Mouse (Mus musculus): ENCODE measurements around the gene Tead3.

The Tead3 gene
- long read RNA-seq, experiment 1, partial matches to known transcripts = 1 of 3 reads
- long read RNA-seq, experiment 1, other reads (novel, unspliced or antisense) = 2 of 3 reads
- long read RNA-seq, experiment 2, partial matches to known transcripts = 0 of 1 reads
- long read RNA-seq, experiment 2, other reads (novel, unspliced or antisense) = 1 of 1 reads

DNA sequence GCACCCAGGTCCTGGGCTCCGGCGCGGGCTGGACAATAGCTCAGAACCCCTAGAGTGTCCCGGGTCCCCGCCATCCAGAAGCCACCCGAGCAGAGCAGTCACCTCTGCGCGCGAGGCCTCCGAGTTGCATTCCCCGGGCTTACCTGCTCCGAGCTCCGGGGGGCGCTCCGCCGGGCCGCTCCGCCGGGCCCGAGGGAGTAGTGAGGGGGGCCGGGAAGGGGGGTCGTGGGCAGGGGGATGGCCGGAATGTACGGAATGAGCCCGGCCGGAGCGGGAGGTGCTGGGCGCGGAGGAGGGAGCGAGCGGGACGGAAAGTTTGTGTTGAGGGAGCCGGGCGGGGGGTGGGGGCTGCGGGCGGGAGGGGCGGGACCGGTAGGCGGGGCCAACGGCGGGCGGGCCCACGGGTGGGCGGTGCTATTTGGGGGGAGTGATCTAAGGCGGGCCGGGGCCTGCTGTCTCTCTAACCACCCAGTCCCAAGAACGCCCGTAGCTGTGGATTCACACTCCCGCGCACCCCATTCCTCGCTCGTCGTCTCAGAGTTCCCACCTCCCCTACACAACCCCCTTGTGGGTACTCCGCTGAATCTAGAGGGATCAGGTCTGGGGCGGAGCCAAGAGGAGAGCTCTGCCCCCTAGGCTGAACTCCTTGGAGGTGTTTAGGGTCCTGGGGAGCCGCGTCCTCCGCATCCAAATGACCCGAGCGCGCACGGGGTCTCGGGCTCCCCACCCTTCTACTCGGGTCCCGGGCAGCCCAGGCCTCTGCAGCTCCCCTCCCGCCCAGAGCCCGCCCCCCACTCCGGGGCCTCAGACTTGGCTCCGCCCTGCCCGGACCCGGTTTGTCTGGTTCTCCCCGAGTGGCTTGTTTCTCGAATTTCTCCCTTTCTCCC lies at the start of gene Tead3:
TSS of gene Tead3 (minus strand) at position 352 of the 887 bp plus-strand sequence.
- intact Hi-C loops (cut with DNase I) = no loop called here

GRCm38 (mm10) chr17:28394994-28395393 lies 44.4 kb upstream of the Tead3 start:
- intact Hi-C loops (cut with DNase I) = no loop called here

GRCm38 (mm10) chr17:28394051-28394765 lies 43.6 kb upstream of the Tead3 start:
- intact Hi-C loops (cut with DNase I) = no loop called here

GRCm38 (mm10) chr17:28391568-28392432 lies 41.2 kb upstream of the Tead3 start:
- intact Hi-C loops (cut with DNase I) = no loop called here

GRCm38 (mm10) chr17:28388534-28388933 lies 37.9 kb upstream of the Tead3 start:
- intact Hi-C loops (cut with DNase I) = loop anchor here (5.0 kb wide), 1 partner anchor 139 kb away; no protein-coding TSS in a partner anchor

DNA sequence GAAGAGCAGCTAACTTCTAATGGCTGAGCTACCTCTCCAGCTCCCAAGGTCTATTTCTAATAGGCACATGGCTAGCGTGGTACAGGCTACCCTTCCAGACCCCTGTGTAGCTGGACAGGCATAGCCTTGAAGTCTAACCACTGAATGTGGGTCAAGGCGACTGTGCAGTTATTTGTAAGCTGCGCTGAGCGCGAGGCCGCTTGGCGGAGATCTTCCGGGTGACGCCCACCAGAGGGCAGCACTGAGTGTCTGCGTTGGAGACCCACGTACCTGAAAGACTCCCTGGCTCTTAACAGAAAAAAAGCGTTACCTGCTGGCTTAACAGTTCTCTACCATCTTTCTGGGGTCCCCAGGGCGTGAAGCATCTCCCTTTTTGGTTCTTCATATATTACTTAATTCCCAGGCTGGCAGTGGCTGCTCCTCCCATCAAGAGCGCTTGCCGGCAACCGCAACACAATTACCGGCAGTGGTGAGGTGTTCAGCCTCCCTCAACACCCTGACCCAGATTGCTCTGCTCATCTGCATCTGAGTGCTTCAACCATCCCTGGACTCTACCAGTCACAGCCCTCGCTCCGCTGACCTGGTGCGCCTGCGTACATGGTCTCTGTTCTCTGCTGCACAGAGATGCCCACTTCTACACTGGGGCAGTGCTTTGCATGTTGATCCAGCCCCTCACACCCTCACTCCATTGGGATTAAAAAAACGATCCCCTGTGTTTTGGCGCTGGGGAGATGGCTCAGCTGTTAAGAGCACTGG lies 35.7 kb upstream of the Tead3 start:
- intact Hi-C loops (cut with DNase I) = loop anchor here (5.0 kb wide), 1 partner anchor 141 kb away; no protein-coding TSS in a partner anchor

GRCm38 (mm10) chr17:28384298-28384697 lies 33.7 kb upstream of the Tead3 start:
- intact Hi-C loops (cut with DNase I) = loop anchor here (5.0 kb wide), 1 partner anchor 157 kb away; no protein-coding TSS in a partner anchor

- intact Hi-C loops (cut with DNase I) = loop anchor here (5.0 kb wide), 1 partner anchor 153 kb away; no protein-coding TSS in a partner anchor
Measured at GRCm38 (mm10) chr17:28380255-28380654, 29.6 kb upstream of the Tead3 start.

DNA sequence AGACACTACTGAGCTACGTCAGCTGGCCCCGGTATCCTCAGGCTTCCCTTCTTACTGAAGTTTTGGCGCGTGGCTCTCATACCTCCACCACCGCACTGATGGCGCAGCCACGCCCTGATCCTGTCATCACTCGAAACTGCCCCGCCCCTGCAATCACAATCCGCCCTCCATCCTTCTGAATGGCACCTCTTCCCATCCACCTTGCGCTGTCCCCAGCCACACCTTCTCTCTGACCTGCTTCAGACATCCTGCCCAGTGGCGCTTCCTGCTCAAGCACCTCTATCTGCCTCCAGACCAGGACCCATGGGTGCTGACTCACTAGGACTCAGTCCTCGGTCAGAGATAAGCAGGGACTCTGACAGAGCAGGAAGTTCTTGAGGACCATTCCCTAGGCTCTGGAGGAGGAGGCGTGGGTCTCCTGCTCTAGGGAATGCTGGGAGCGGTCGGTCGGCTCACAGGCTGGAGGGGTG lies 25.0 kb upstream of the Tead3 start:
- intact Hi-C loops (cut with DNase I) = no loop called here

GRCm38 (mm10) chr17:28374494-28374893 lies 23.9 kb upstream of the Tead3 start:
- intact Hi-C loops (cut with DNase I) = no loop called here

DNA sequence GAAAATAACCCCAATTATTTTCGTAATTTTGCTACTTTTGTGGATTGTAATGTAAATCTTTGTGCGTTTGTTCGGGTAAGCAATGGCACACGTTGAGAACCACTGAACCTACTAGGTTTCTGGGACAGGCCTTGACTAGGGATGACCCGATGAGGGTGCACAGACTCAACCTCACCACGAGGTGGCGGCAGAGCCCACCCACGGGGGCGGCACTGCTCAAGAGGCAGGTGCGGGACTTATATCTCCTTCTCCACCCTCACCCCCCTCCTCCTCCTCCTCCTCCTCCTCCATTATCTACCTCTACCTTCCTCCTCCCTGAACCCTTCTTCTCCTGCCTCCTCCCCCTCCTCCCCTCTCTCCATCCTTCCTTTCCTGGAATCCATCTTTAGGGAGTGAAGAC lies 23.2 kb upstream of the Tead3 start:
- intact Hi-C loops (cut with DNase I) = no loop called here

GRCm38 (mm10) chr17:28371941-28372340 lies 21.3 kb upstream of the Tead3 start:
- intact Hi-C loops (cut with DNase I) = no loop called here

DNA sequence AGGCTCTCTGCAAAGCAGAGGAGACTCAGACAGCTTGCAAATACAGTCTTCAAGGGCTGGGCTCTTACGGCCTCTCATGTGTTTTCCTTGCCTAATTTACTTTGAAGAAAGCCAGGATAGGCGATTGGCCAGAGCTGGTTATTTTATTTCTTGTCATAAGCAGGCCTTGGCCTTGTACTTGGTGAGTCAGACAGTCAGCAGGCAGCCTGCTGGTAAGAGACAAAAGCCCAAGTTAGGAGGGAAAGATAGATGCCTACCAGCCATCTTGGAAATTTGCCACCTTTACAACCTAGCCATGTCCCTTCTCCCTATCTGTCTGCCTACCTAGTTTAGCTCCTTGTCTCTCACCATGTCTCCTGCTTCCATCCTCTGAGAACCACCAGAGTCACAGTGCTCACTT lies 20.7 kb upstream of the Tead3 start:
- intact Hi-C loops (cut with DNase I) = no loop called here

DNA sequence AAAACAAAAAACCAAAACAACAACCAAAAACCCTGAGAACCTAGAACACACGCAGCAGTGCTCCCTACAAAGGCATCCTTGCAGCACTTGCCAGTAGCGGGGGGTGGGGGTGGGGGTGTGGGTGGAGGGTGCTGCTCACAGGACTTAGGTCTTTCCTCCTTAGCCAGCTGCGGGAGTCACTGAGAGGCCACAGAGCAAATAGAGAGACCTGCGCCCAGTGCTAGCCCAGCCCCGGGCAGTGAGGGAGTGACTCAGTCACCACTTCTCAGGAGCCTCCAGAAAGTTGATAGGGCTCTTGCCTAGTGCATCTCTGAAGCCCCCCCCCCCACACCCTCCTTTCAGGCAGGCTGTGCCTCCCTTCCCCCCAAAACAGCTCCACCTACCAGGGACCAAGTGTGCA lies 18.4 kb upstream of the Tead3 start:
- intact Hi-C loops (cut with DNase I) = no loop called here

GRCm38 (mm10) chr17:28368449-28368848 lies 17.8 kb upstream of the Tead3 start:
- intact Hi-C loops (cut with DNase I) = no loop called here

DNA sequence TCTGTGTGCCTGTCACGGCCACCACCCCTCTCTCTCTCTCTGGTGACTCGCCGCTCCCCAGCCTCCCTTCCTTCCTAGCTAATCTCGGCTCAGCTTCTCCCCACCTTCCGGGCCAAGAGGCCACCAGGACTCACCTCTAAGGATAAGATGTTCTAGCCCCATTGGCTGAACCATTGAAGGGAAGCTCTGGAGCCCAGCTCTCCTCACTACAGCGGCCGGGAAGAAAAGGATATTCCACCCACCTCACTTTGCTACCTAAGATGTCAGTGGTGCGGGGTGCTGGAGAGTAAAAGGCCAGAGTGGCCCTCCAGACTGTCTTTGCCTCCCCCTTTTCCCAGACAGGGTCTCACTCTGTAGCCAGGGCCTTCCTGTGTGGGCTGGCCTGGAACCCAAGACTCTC lies 14.5 kb upstream of the Tead3 start, which contains the start of gene Tulp1:
TSS of gene Tulp1 (minus strand) at position 101 of the 400 bp plus-strand sequence.
- intact Hi-C loops (cut with DNase I) = no loop called here

- intact Hi-C loops (cut with DNase I) = no loop called here
Measured at GRCm38 (mm10) chr17:28363507-28363906, 12.9 kb upstream of the Tead3 start.

- intact Hi-C loops (cut with DNase I) = no loop called here
Measured at GRCm38 (mm10) chr17:28362653-28363292, 12.2 kb upstream of the Tead3 start.

DNA sequence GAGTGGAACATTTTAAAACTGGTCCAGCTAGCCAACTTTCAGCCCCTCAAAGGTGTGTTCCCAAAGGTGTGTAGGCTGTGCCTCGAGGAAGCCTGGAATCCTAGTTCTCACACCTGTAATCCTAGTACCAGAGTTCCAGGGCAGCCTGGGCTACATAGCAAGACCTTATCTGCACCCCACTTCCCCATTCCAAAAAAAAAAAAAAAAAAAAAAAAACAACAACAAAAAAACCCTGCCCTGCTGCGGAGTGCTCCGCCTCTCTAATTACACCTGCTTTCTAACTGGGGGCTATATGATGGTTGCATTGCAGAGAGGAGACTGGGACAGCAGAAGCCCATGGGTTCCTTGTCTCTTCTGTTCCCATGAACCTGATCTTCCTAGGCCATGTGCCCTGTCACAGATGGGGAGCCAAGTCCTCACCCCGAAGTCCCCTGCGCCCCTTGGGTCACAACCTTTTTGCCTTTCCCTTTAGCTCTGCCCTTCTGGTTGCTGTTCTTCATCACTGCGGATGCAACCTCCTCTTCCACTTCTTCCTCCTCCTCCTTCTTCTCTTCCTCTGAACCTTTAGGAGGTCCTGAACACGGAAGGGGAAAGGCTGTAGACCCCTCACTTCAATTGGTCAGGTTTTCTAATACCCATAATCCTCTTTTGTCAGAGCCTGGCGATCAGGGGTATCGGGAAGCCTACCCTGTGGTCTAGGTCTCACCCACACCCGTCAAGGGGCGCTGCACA lies 11.5 kb upstream of the Tead3 start:
- intact Hi-C loops (cut with DNase I) = no loop called here

Measured in adrenal gland (tissue).